Mouse (Mus musculus) forebrain, embryonic 12.5 days (tissue): ENCODE results near the gene Slc30a1. TPM values are rescaled to one million over a fixed set of nuclear protein-coding genes. Genes with fewer than 3 reads are reported as not detected.

Experiments
- ATAC-seq: fragments of 200-750 bp; cut with Nextera tagmentation; 2 replicates; pipeline ENCODE4 v1.8.0; 2017; ENCODE audit warnings: moderate TSS enrichment; ENCODE audit not compliant: low FRiP score
- H3K27ac ChIP-seq: fragments of 300-500 bp; sonication (generic); 2 replicates; pipeline ENCODE4 v1.5.1; 2016; ENCODE audit warnings: mild to moderate bottlenecking
- H3K27me3 ChIP-seq: fragments of 300-500 bp; sonication (generic); 2 replicates; pipeline ENCODE4 v1.6.1; 2016; ENCODE audit warnings: mild to moderate bottlenecking
- H3K36me3 ChIP-seq: fragments of 300-500 bp; sonication (generic); replicated peaks from 2 replicates; pipeline ENCODE4 v1.6.1; 2016; ENCODE audit warnings: mild to moderate bottlenecking
- H3K4me1 ChIP-seq: fragments of 300-500 bp; sonication (generic); 2 replicates; pipeline ENCODE4 v1.6.1; 2016
- H3K4me2 ChIP-seq: fragments of 300-500 bp; sonication (generic); 2 replicates; pipeline ENCODE4 v1.6.1; 2016; ENCODE audit warnings: mild to moderate bottlenecking, moderate library complexity
- H3K4me3 ChIP-seq: fragments of 300-500 bp; sonication (generic); replicated peaks from 2 replicates; pipeline ENCODE4 v1.5.1; 2016; ENCODE audit warnings: mild to moderate bottlenecking
- H3K9ac ChIP-seq: fragments of 300-500 bp; sonication (generic); 2 replicates; pipeline ENCODE4 v1.6.1; 2016; ENCODE audit warnings: mild to moderate bottlenecking
- H3K9me3 ChIP-seq: fragments of 300-500 bp; sonication (generic); 2 replicates; pipeline ENCODE4 v1.6.1; 2016
- whole genome bisulfite sequencing: fragments of 180-500 bp; shearing (Covaris S2); methylation state at CpG from one replicate; pipeline ENCODE4 v1.1.7; 2016; 5-methylcytosine and 5-hydroxymethylcytosine counted together
- polyA plus RNA-seq: library from polyadenylated mRNA; unstranded; fragments of >200 nt; fragmentation: Nextera tagmentation; extraction: Ambion mirVana; gene quantifications from 2 replicates; pipeline ENCODE4 v1.2.1, GENCODE M21; 2016

Slc30a1 gene
- polyA plus RNA-seq = 2.4 and 4.2 TPM in 2 replicates

DNA sequence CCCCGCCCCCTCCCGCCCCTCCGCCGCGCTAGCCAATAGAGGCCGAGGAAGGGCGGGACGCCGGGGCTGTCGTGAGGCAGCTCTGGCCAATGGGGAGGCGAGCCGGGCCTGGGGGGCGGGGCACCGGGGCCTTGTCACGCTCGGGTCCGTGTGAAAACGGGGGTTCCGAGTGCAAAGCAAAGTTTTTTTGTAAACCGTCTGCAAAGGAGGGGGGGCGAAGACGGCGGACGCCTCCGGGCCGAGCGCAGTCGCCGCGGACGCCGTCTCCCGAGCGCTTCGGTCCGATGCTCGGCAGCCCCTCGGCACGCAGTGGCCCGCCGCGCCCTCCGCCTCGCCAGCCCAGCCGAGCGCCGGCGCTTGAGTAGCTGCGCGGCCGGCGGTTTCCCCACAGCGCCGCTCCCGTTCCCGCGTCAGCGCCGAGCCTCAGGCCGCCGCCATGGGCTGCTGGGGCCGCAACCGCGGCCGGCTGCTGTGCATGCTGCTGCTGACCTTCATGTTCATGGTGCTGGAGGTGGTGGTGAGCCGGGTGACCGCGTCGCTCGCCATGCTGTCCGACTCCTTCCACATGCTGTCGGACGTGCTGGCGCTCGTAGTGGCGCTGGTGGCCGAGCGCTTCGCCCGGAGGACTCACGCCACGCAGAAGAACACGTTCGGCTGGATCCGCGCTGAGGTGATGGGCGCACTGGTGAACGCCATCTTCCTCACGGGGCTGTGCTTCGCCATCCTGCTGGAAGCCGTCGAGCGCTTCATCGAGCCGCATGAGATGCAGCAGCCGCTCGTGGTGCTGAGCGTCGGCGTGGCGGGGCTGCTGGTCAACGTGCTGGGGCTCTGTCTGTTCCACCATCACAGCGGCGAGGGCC, at the start of gene Slc30a1:
TSS of gene Slc30a1 (plus strand) at position 197 of the 860 bp plus-strand sequence.
- H3K4me3 ChIP-seq = peak within 1 kb of the TSS; percentile 70
- WGBS = under 1% methylated on average over 85 of the region's 104 CpGs
- peaks cover 44% of the 10 kb centered on the region for H3K4me1 ChIP-seq
- ATAC-seq = peak; percentile 99
- H3K36me3 ChIP-seq = peaks cover 17% of the 10 kb centered on the region
- H3K27ac ChIP-seq = peak within 1 kb of the TSS; percentile 90
- H3K9ac ChIP-seq = peak within 1 kb of the TSS; percentile 77
- no peaks in the 10 kb centered on the region for H3K9me3 ChIP-seq
- H3K27me3 ChIP-seq = 0 out of 2 replicates have a peak, but pooled peaks cover 7% of the 10 kb centered on the region
- peak within 1 kb of the TSS; percentile 96 for H3K4me2 ChIP-seq

DNA sequence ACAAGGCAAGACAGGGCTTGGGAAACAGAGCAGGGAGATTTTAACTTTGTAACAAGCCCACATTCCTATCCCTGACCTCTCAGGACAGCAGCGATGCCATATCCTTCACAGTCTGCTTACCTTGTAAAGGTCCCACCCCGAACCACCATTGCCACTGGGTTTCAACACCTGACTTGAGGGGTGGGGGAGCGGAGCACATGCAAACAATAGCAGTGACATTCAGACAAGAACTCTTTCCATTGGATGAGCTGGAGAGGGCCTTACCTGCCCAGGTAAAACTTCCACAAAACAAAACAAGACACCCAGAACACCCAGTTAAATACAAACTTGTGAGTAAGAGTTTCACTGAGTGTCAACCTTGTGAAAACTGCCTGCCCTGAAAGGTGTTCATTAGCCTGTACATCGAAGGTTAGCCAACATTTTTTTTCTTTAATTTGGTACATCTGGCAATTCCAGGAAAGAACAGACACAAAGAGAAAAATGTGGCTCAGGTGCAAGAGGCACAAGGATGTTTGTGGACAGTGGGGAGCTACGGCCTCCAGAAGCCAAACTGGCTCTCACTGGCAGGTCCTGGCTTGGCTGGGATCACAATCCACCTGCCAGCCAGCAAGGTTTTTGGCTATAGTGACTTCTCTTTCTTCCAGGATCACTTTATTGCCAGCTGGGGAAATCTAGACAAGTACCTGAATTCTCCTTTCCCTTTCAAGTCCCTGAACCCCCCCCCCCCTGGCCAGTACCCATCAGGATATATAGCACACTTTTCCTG, 49.5 kb upstream of the Slc30a1 start:
- H3K27me3 ChIP-seq = no peaks in the 10 kb centered on the region
- H3K4me1 ChIP-seq = no peaks in the 10 kb centered on the region
- ATAC-seq = no peak
- H3K9me3 ChIP-seq = no peaks in the 10 kb centered on the region
- no peak overlapping the region for H3K4me2 ChIP-seq
- H3K36me3 ChIP-seq = no peaks in the 10 kb centered on the region
- no peak overlapping the region for H3K4me3 ChIP-seq
- no peak overlapping the region for H3K9ac ChIP-seq
- 85% methylated on average over 5 of the region's 5 CpGs for WGBS
- H3K27ac ChIP-seq = no peak overlapping the region

DNA sequence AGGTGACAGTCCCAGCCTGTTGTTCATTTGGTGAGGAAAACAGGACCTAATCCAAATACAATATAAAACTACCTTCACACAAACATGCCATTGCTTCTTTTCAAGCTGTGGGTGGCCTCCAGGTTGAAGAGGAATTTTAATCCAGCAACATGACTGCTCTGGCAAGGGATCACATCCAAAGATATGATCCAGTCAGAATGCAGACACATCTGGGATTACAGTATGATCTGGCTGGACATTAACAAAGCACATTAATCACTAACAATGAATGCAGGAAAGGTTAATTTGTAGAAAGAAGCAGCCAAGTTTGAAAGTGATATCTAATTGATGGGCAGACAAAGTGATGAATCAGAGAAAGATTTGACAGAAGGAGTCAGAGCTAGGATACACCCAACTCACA, 48.4 kb upstream of the Slc30a1 start:
- Histone ChIP-seq H3K27me3 (no peaks in the 10 kb centered on the region), H3K9ac (no peak overlapping the region), H3K4me1 (no peaks in the 10 kb centered on the region), H3K4me3 (no peak overlapping the region), H3K4me2 (no peak overlapping the region), H3K36me3 (no peaks in the 10 kb centered on the region), H3K9me3 (no peaks in the 10 kb centered on the region), H3K27ac (no peak overlapping the region)
- no peak for ATAC-seq

GRCm38 (mm10) chr1:191859847-191860246, 46.7 kb upstream of the Slc30a1 start:
- no peak overlapping the region for H3K27ac ChIP-seq
- WGBS = 90% methylated on average over 3 of the region's 3 CpGs
- H3K27me3 ChIP-seq = no peaks in the 10 kb centered on the region
- no peak for ATAC-seq
- no peaks in the 10 kb centered on the region for H3K4me1 ChIP-seq
- H3K4me2 ChIP-seq = no peak overlapping the region
- no peaks in the 10 kb centered on the region for H3K9me3 ChIP-seq
- H3K36me3 ChIP-seq = no peaks in the 10 kb centered on the region
- no peak overlapping the region for H3K9ac ChIP-seq
- H3K4me3 ChIP-seq = no peak overlapping the region

GRCm38 (mm10) chr1:191861247-191861646, 45.3 kb upstream of the Slc30a1 start:
- Histone ChIP-seq H3K4me2 (no peak overlapping the region), H3K9ac (no peak overlapping the region), H3K9me3 (no peaks in the 10 kb centered on the region), H3K4me3 (no peak overlapping the region), H3K36me3 (no peaks in the 10 kb centered on the region), H3K4me1 (no peaks in the 10 kb centered on the region), H3K27me3 (no peaks in the 10 kb centered on the region), H3K27ac (no peak overlapping the region)
- ATAC-seq = no peak
- 92% methylated on average over 5 of the region's 5 CpGs for WGBS

- Histone ChIP-seq H3K9ac (no peak overlapping the region), H3K4me3 (no peak overlapping the region), H3K9me3 (no peaks in the 10 kb centered on the region), H3K27me3 (no peaks in the 10 kb centered on the region), H3K36me3 (no peaks in the 10 kb centered on the region), H3K4me1 (no peaks in the 10 kb centered on the region), H3K27ac (no peak overlapping the region), H3K4me2 (no peak overlapping the region)
- ATAC-seq = no peak
- 64% methylated on average over 4 of the region's 4 CpGs for WGBS
Observed at GRCm38 (mm10) chr1:191863833-191864550, 42.6 kb upstream of the Slc30a1 start.

DNA sequence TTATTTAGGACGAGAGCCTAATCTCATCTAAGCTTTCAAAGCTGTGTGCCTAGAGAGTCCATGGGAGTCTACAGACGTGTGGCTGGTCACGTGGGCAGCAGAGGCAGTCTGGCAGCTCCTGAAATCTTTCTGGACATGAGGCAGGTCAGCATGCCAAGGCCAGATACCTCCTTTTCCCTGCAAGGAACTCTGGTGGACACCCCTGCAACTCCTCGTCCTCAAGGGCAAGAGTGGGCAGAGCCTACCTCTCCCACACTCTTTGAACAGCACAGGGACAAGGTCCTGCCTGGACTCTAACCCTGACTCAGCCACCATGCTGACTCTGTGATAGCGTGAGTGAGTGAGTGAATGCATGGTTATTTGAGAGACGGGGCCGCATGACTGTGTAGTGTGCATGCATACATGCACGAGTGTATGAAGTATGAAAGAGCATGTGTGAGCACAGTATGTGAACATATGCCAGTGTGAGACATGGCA, 42.0 kb upstream of the Slc30a1 start:
- Histone ChIP-seq H3K9ac (no peak overlapping the region), H3K9me3 (no peaks in the 10 kb centered on the region), H3K27ac (no peak overlapping the region), H3K4me3 (no peak overlapping the region), H3K4me2 (no peak overlapping the region), H3K4me1 (no peaks in the 10 kb centered on the region), H3K36me3 (no peaks in the 10 kb centered on the region), H3K27me3 (no peaks in the 10 kb centered on the region)
- WGBS = 83% methylated on average over 8 of the region's 8 CpGs
- ATAC-seq = no peak

DNA sequence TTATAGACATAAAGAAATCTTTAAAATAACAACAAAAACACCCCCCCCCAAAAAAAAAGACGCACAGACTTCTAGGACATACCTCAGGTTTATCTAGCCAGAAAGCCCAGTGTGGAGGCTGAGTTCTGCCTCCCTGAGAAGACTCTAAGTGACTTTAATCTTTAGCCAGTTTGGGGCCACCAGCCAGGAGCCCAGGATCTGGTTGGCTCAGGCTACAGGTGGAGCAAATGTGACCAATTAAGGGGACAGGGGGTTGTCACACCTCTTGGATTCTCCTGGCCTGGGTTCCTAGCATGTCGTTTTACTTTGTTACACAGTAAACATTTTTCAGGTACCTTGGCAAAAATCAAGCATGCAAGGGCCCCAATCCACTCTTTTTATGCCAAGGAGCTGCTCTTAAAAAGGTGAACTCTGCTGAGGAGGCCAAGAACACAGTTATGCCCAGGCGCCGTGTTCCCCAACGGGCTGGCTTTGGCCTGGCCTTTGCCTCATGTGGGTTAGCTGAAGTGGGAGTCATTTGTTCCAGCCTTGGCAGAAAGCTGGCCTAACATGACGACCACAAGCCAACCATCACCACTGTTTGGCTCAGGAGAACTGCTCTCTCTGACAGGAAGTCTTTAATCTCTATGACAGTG, 34.4 kb upstream of the Slc30a1 start:
- H3K27ac ChIP-seq = no peak overlapping the region
- H3K4me1 ChIP-seq = no peaks in the 10 kb centered on the region
- 86% methylated on average over 6 of the region's 6 CpGs for WGBS
- no peaks in the 10 kb centered on the region for H3K36me3 ChIP-seq
- no peaks in the 10 kb centered on the region for H3K9me3 ChIP-seq
- no peak overlapping the region for H3K4me2 ChIP-seq
- no peaks in the 10 kb centered on the region for H3K27me3 ChIP-seq
- no peak overlapping the region for H3K4me3 ChIP-seq
- H3K9ac ChIP-seq = no peak overlapping the region
- no peak for ATAC-seq

DNA sequence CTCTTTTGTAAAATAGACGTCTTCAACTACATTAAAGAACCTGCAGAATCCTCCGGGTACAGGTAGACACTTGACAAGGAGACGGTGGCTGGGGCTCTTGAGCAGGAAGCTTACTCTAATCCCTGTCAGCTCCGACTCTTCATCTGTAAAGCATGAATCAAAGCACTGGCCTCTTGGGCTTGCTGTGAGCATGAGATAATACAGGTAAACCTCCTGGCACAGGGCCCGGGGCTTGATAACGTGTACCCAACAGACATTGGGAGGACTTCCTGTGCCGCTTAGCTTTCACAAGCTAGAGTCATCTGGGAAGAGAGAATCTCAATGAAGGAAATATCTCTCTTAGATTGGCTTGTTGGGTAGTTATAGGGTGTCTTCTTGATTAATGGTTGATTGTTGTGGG, 31.6 kb upstream of the Slc30a1 start:
- 92% methylated on average over 7 of the region's 7 CpGs for WGBS
- Histone ChIP-seq H3K4me3 (no peak overlapping the region), H3K9me3 (no peaks in the 10 kb centered on the region), H3K27ac (no peak overlapping the region), H3K36me3 (no peaks in the 10 kb centered on the region), H3K4me2 (no peak overlapping the region), H3K4me1 (peaks cover 8% of the 10 kb centered on the region), H3K9ac (no peak overlapping the region), H3K27me3 (0 out of 2 replicates have a peak, but pooled peaks cover 3% of the 10 kb centered on the region)
- no peak for ATAC-seq

- no peak for ATAC-seq
- Histone ChIP-seq H3K9me3 (no peaks in the 10 kb centered on the region), H3K27ac (no peak overlapping the region), H3K9ac (no peak overlapping the region), H3K27me3 (0 out of 2 replicates have a peak, but pooled peaks cover 3% of the 10 kb centered on the region), H3K4me1 (peaks cover 8% of the 10 kb centered on the region), H3K4me3 (no peak overlapping the region), H3K36me3 (no peaks in the 10 kb centered on the region), H3K4me2 (no peak overlapping the region)
- WGBS = 83% methylated on average over 9 of the region's 9 CpGs
Observed at GRCm38 (mm10) chr1:191875683-191876305, 30.8 kb upstream of the Slc30a1 start.

DNA sequence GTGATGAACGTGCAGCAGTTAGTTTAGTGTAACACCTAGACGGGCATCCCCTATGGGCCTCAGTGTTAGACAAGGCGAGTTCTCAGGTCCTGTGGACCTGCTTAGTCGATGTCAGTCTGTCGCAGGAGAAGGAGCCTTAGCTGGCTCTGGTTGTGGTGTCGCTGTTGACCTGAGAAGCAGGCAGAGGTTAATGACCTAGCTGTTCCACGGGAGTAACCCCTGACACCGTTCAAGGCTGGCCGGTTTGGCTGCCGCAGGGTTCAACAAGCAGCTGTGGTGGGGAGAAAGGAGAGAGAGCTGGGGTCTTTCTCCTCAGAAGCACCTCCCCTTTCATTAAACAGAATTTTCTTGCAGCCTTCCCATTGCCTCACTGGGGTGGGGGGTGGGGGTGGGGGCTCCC, 28.9 kb upstream of the Slc30a1 start:
- H3K9me3 ChIP-seq = no peaks in the 10 kb centered on the region
- H3K4me1 ChIP-seq = peaks cover 8% of the 10 kb centered on the region
- H3K36me3 ChIP-seq = no peaks in the 10 kb centered on the region
- no peak overlapping the region for H3K4me3 ChIP-seq
- WGBS = 79% methylated on average over 10 of the region's 10 CpGs
- 0 out of 2 replicates have a peak, but pooled peaks cover 3% of the 10 kb centered on the region for H3K27me3 ChIP-seq
- no peak overlapping the region for H3K9ac ChIP-seq
- no peak for ATAC-seq
- H3K27ac ChIP-seq = no peak overlapping the region
- H3K4me2 ChIP-seq = no peak overlapping the region
